Mouse (Mus musculus) spleen, postnatal 36 days (tissue): ENCODE measurements at regions not wholly inside any gene's neighbourhood (a gene's known extent, or its start where the extent isn't known, plus 50 kb on each side); places are given as distances from the start of the nearest gene placed in this dataset.

Experiments
- DNase-seq, 2 experiments: peaks; one replicate each; pipeline ENCODE4 v3.0.0; 2022; ENCODE audit warnings: low spot score in 2 of 2, mixed read lengths in 1 of 2

- DNase-seq, result no peak
These were observed 157.1 kb upstream of the Gm15217 start for GRCm38 (mm10) chr14:46221897-46222669.

GRCm38 (mm10) chr14:46223008-46223407 is 156.2 kb upstream of the Gm15217 start:
- no peak for DNase-seq

- DNase-seq, result no peak
These were observed 154.7 kb upstream of the Gm15217 start for GRCm38 (mm10) chr14:46224421-46224950.

- DNase-seq, result no peak
These were observed 153.2 kb upstream of the Gm15217 start for GRCm38 (mm10) chr14:46225851-46226608.

GRCm38 (mm10) chr14:46234040-46234439 is 145.2 kb upstream of the Gm15217 start:
- DNase-seq, result no peak

- DNase-seq, result no peak
These were observed 144.4 kb upstream of the Gm15217 start for GRCm38 (mm10) chr14:46234835-46235234.

GRCm38 (mm10) chr14:46240046-46240800 is 139.0 kb upstream of the Gm15217 start:
- no peak for DNase-seq

- DNase-seq, result no peak
These were observed 138.3 kb upstream of the Gm15217 start for GRCm38 (mm10) chr14:46240896-46241295.

- no peak for DNase-seq
These were observed 131.4 kb upstream of the Gm15217 start for GRCm38 (mm10) chr14:46247491-46248484.

GRCm38 (mm10) chr14:46249141-46249540 is 130.1 kb upstream of the Gm15217 start:
- DNase-seq, result no peak

GRCm38 (mm10) chr14:46255261-46255660 is 124.0 kb upstream of the Gm15217 start:
- DNase-seq, result no peak

- DNase-seq, result no peak
These were observed 122.9 kb upstream of the Gm15217 start for GRCm38 (mm10) chr14:46256336-46256735.

GRCm38 (mm10) chr14:46257311-46257710 is 121.9 kb upstream of the Gm15217 start:
- DNase-seq, result no peak

GRCm38 (mm10) chr14:46258551-46258950 is 120.7 kb upstream of the Gm15217 start:
- DNase-seq, result no peak

- DNase-seq, result no peak
These were observed 118.8 kb upstream of the Gm15217 start for GRCm38 (mm10) chr14:46260291-46260980.

- no peak for DNase-seq
These were observed 103.8 kb upstream of the Gm15217 start for GRCm38 (mm10) chr14:46275455-46275854.

GRCm38 (mm10) chr14:46276926-46277831 is 102.0 kb upstream of the Gm15217 start:
- no peak for DNase-seq

- no peak for DNase-seq
These were observed 101.2 kb upstream of the Gm15217 start for GRCm38 (mm10) chr14:46277832-46278611.
